Comparison of ENCODE assay signal across 8 mouse cellular contexts in genomic region chr1:33966328-33966727, GRCm38 (mm10). TPM values are rescaled to one million over a fixed set of nuclear protein-coding genes. Genes with fewer than 3 reads are reported as not detected.
DNase-seq lines count a peak whose midpoint lies in the region; ATAC-seq and TF ChIP-seq lines count a peak whose summit lies in the region.

No protein-coding gene starts in this region.

- peak; percentile 52; the same call in 1 of the 2 replicates for ATAC-seq in forebrain, embryonic 13.5 days
- 0 out of 2 replicates have a peak, but pooled peaks have one; percentile 13 for ATAC-seq in lung, embryonic 15.5 days (ENCODE audit: borderline replicate concordance, extremely low read depth, low FRiP score, low TSS enrichment)
- ATAC-seq in hindbrain, embryonic 14.5 days (ENCODE audit: low FRiP score): no peak

- no peak overlapping the region for H3K27ac ChIP-seq in forebrain, embryonic 13.5 days
- H3K27ac ChIP-seq in forebrain, embryonic 10.5 days: no peak overlapping the region
- H3K27ac ChIP-seq in lung, embryonic 15.5 days: no peak overlapping the region
- no peak overlapping the region for H3K27ac ChIP-seq in hindbrain, embryonic 14.5 days

- 31% methylated on average over 6 of the region's 6 CpGs for WGBS in forebrain, embryonic 13.5 days
- 40% methylated on average over 6 of the region's 6 CpGs for WGBS in forebrain, embryonic 10.5 days
- WGBS in lung, embryonic 15.5 days: 24% methylated on average over 6 of the region's 6 CpGs
- 22% methylated on average over 6 of the region's 6 CpGs for WGBS in lung, adult 2 months
- WGBS in hindbrain, embryonic 14.5 days: 23% methylated on average over 6 of the region's 6 CpGs

- H3K27me3 ChIP-seq in forebrain, embryonic 13.5 days: no peaks in the 10 kb centered on the region
- H3K27me3 ChIP-seq in forebrain, embryonic 10.5 days (ENCODE audit: poor library complexity, severe bottlenecking): no peaks in the 10 kb centered on the region
- H3K27me3 ChIP-seq in lung, embryonic 15.5 days: no peaks in the 10 kb centered on the region
- H3K27me3 ChIP-seq in hindbrain, embryonic 14.5 days (ENCODE audit: control insufficient read depth, insufficient read depth, low read length): no peaks in the 10 kb centered on the region

- no peak overlapping the region for H3K4me2 ChIP-seq in forebrain, embryonic 13.5 days
- H3K4me2 ChIP-seq in lung, embryonic 15.5 days: no peak overlapping the region
- no peak overlapping the region for H3K4me2 ChIP-seq in hindbrain, embryonic 14.5 days (replicated peaks)

- no peak overlapping the region for H3K9ac ChIP-seq in forebrain, embryonic 13.5 days
- no peak overlapping the region for H3K9ac ChIP-seq in lung, embryonic 15.5 days
- H3K9ac ChIP-seq in hindbrain, embryonic 14.5 days: no peak overlapping the region

- no peaks in the 10 kb centered on the region for H3K36me3 ChIP-seq in forebrain, embryonic 13.5 days (ENCODE audit: poor library complexity, severe bottlenecking)
- no peaks in the 10 kb centered on the region for H3K36me3 ChIP-seq in forebrain, embryonic 10.5 days (replicated peaks)
- H3K36me3 ChIP-seq in lung, embryonic 15.5 days: no peaks in the 10 kb centered on the region
- no peaks in the 10 kb centered on the region for H3K36me3 ChIP-seq in hindbrain, embryonic 14.5 days (replicated peaks; ENCODE audit: control insufficient read depth, insufficient read depth)

- no peak for TF ChIP-seq POLR2A in lung, adult 2 months (IDR thresholded peaks at IDR 0.05; ENCODE audit: borderline replicate concordance, extremely low read depth, low read depth, low read length)

- no peak for DNase-seq in forebrain, embryonic 10.5 days (ENCODE audit: extremely low spot score, low spot score)
- DNase-seq in lung, adult 2 months: no peak
- DNase-seq in cerebellum, adult 9-10 months: peak; percentile 83
- DNase-seq in hindbrain, embryonic 14.5 days (ENCODE audit: low spot score): peak; percentile 89
- DNase-seq in skeletal muscle tissue, adult 2 months (ENCODE audit: low read depth, low spot score): peak; percentile 18
- no peak for DNase-seq in testis, postnatal 10 days (ENCODE audit: low spot score)

- peaks cover 6% of the 10 kb centered on the region; the same call in 1 of the 2 replicates for H3K4me1 ChIP-seq in forebrain, embryonic 13.5 days
- H3K4me1 ChIP-seq in forebrain, embryonic 10.5 days: peaks cover 29% of the 10 kb centered on the region
- 0 out of 2 replicates have a peak, but pooled peaks cover 7% of the 10 kb centered on the region for H3K4me1 ChIP-seq in lung, embryonic 15.5 days
- H3K4me1 ChIP-seq in lung, adult 2 months (ENCODE audit: control insufficient read depth, insufficient read depth, low read length): no peaks in the 10 kb centered on the region
- H3K4me1 ChIP-seq in hindbrain, embryonic 14.5 days (replicated peaks; ENCODE audit: control insufficient read depth, insufficient read depth, low read length): no peaks in the 10 kb centered on the region

- no peak overlapping the region for H3K4me3 ChIP-seq in forebrain, embryonic 13.5 days
- no peak overlapping the region for H3K4me3 ChIP-seq in forebrain, embryonic 10.5 days
- H3K4me3 ChIP-seq in lung, embryonic 15.5 days: no peak overlapping the region
- H3K4me3 ChIP-seq in lung, adult 2 months (replicated peaks; ENCODE audit: extremely low read depth, low read depth, low read length): no peak overlapping the region
- H3K4me3 ChIP-seq in hindbrain, embryonic 14.5 days (replicated peaks; ENCODE audit: low read length): no peak overlapping the region

- no peak for TF ChIP-seq CTCF in lung, adult 2 months (IDR thresholded peaks at IDR 0.05; ENCODE audit: insufficient read depth, low read length)

- H3K9me3 ChIP-seq in forebrain, embryonic 13.5 days (replicated peaks): no peaks in the 10 kb centered on the region
- no peaks in the 10 kb centered on the region for H3K9me3 ChIP-seq in forebrain, embryonic 10.5 days
- no peaks in the 10 kb centered on the region for H3K9me3 ChIP-seq in lung, embryonic 15.5 days
- no peaks in the 10 kb centered on the region for H3K9me3 ChIP-seq in hindbrain, embryonic 14.5 days (ENCODE audit: control insufficient read depth, low read length)

RNA-seq across cellular contexts. Expression of gene Dst, which starts 58.3 kb away (rescaled TPM):
- polyA plus RNA-seq in forebrain, embryonic 13.5 days (2015; fragmentation: Nextera tagmentation; extraction: Ambion mirVana): 28.2 and 29.4 TPM in 2 replicates
- polyA plus RNA-seq in forebrain, embryonic 10.5 days (2016; fragmentation: Nextera tagmentation; extraction: Ambion mirVana): 11.3 and 11.9 TPM in 2 replicates
- polyA plus RNA-seq in lung, embryonic 15.5 days (2015; fragmentation: Nextera tagmentation; extraction: Ambion mirVana): 13.2 and 15.2 TPM in 2 replicates
- polyA plus RNA-seq in lung, adult 2 months (2012; rRNA removed): 42.8 and 55.4 TPM in 2 replicates
- polyA plus RNA-seq in hindbrain, embryonic 14.5 days (2014; fragmentation: Nextera tagmentation; extraction: Ambion mirVana): 58.1 and 63.1 TPM in 2 replicates

RNA-seq across cellular contexts. Expression of gene Bend6, which starts 58.7 kb away (rescaled TPM):
- polyA plus RNA-seq in forebrain, embryonic 13.5 days (2015; fragmentation: Nextera tagmentation; extraction: Ambion mirVana): 12.7 and 13.8 TPM in 2 replicates
- polyA plus RNA-seq in forebrain, embryonic 10.5 days (2016; fragmentation: Nextera tagmentation; extraction: Ambion mirVana): 1.5 and 2.0 TPM in 2 replicates
- 0.55 and 0.62 TPM in 2 replicates for polyA plus RNA-seq in lung, embryonic 15.5 days (2015; fragmentation: Nextera tagmentation; extraction: Ambion mirVana)
- polyA plus RNA-seq in lung, adult 2 months (2012; rRNA removed): 0.45 and 0.59 TPM in 2 replicates
- 55.9 and 75.5 TPM in 2 replicates for polyA plus RNA-seq in hindbrain, embryonic 14.5 days (2014; fragmentation: Nextera tagmentation; extraction: Ambion mirVana)

Comparison
In these comparisons a context has a peak if more than half of its experiments do, and no peak if none do; other contexts are left out.
1. DNase-seq: peak in cerebellum, adult 9-10 months (single experiment), hindbrain, embryonic 14.5 days (single experiment) and skeletal muscle tissue, adult 2 months (single experiment); none in forebrain, embryonic 10.5 days (single experiment), lung, adult 2 months (single experiment) and testis, postnatal 10 days (single experiment).